Mouse (Mus musculus): ENCODE results near the gene Ube2t.

DNA sequence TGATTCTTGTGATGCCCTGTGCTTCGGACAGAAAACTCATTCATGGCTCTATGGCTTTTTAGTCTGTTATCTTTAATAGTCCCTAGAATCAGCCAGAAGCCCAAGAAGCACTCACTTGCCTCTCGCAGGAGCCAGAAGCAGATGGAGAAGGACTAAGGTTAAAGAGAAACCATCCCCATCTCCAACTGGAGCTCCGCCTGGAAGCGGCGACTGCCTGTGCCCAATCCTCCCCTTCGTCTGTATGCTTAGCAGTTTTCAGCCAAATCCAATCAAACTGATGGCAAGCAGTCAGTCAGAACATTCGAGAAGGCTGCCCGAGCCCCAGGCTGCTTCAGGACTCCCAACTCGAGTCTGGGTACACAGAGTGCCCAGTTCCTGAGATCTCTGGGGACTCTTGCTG, 50.1 kb downstream of the Ube2t start:
- TF ChIP-seq CTCF (IDR thresholded peaks at IDR 0.05; ENCODE audit: low read depth, low read length) (no peak), POLR2A (IDR thresholded peaks at IDR 0.05; ENCODE audit: extremely low read depth, insufficient read depth, low read length) (no peak)

All from liver, adult 2 months (tissue).